Mouse (Mus musculus) layer of hippocampus, postnatal 14 days (tissue): Measurements from ENCODE around the gene Mrps21. TPM values are rescaled to one million over a fixed set of nuclear protein-coding genes. Genes with fewer than 3 reads are reported as not detected.

ENCODE experiments used
- DNase-seq, 2 experiments: peaks; one replicate each; pipeline ENCODE4 v3.0.0; 2021 to 2022; ENCODE audit warnings: low spot score in 2 of 2, mixed read lengths in 1 of 2
- total RNA-seq, 2 experiments: library from RNA; stranded (reverse); gene quantifications; 2 replicates each; pipeline ENCODE4 v1.2.3; 2021

Gene Mrps21
- total RNA-seq, 2 experiments from 2014 or later: 134 to 162 TPM

DNA sequence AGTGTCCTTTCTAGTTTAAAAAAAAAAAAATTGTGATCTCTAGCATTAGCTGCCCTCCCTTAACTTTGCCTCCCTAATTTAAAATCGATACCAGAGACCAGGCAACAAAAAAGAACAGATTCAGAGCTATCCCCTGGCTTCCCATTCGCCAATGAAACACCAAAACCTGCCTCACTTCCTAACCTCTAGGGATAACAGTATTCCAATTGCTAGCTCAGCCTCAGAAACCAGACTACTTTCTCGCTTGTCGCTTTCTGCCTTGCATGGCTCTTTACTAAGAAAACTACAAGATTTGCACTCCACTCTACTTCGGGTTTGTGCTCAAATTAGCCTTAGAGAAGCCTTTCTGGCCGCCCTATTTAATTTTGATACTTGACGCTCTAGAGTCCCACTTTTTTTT, 15.2 kb downstream of the Mrps21 start:
- DNase-seq: no peak

DNA sequence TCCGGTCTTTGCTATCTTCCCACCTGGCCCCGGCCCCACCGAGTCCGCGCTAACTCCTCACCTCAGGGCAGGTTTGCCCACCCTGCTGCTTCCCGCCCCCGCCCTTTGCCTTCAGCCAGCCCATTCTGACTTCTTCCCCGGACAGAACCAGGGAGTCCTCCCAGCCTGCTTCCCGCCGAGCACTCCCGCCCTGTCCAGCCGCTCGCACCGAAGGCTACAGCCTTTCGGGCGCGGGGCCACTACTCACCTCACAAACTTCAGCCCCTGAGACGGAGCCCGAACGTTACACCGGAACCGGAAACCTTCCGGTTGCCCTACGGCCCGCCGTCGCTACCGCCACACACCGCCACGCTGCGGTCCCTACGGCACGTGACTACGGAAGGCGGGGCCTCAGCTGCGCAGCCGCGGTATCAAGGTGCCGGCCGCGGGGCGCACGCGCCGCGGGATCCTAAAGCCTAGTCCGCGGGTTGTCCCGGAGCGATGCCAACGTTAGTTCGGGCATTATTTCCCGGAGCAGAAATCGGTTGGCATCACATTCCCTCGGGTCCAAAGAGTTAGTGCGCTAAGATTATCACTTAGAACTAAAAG, 15.7 kb downstream of the Mrps21 start, which contains the start of gene Prpf3:
Gene Prpf3 (minus strand): TSS at position 384 of the 588 bp plus-strand sequence.
- DNase-seq: peak; percentile 89 to 95

- DNase-seq: no peak
Measured at GRCm38 (mm10) chr3:95851317-95851716, 20.0 kb downstream of the Mrps21 start.

DNA sequence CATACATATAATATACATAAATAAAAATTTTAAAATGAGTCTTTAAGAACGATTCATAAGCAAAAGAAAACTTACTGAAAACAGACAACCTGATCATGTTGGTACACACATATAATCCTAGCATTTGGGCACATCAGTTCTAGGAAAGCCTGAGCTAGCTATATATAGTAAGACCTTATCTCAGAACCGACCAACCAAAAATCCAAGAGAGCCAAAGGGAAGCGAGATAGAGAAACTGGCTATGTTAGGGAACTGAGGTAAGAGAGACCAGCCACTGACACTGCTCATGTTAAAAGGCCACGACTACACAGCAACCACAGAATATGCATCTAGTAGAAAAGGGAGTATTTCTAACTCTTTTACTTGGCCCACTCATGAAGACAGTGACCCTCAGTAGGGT, 20.7 kb downstream of the Mrps21 start:
- no peak for DNase-seq

- DNase-seq: no peak
Measured at GRCm38 (mm10) chr3:95842503-95843214, 28.7 kb downstream of the Mrps21 start.

- DNase-seq: no peak
Measured at GRCm38 (mm10) chr3:95839250-95839649, 32.1 kb downstream of the Mrps21 start.

DNA sequence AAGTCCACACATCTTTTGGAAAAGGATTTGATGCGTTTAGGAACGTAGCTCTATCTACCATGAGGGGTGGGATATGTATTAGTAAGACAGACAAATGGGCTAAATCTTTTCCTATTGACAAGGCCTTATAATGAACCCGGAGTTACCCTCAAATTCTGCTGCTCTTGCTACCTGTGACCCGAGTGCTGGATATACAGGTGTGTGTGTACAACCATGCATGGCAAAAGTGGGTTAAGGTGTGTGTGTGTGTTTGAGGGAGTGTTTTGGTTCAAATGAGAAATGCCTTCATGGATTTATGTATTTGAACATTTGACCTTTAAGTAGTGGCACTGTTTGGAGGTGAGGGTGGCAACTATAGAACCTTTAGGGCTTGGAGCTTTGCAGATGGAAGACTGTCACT, 42.3 kb downstream of the Mrps21 start:
- no peak for DNase-seq

GRCm38 (mm10) chr3:95826275-95826674, 45.0 kb downstream of the Mrps21 start:
- no peak for DNase-seq

GRCm38 (mm10) chr3:95820046-95821010, 51.0 kb downstream of the Mrps21 start:
- DNase-seq: no peak

DNA sequence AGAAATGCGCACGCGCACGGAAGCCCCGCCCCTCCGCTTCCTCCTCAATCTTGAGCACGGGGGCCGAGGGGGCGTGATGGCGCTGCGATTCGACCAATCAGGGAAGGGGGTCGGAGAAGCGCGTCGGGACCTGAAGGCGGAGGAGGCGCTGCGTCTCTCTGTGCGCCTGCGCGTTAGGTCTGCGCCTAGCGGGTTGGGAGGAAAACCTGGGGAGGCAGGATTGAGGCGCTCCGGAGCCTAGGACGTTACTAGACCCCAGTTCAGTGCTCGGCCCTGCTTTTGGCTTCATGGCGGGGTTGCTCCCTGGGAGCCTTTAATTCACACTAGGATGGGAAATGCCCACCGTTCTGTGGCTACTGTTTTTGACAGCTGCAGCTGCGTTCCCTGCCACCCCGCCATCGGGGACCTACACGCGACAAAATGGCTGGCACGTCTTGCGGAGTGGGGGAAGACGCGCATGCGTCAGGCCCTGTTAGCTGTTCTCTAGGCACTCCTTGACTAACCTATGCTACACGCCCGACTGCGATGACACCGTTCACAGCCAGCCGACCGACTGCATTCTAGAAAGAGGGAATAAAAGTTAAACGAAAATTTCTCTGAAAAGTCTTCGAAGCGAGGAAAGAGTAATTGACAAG, 51.9 kb downstream of the Mrps21 start:
- DNase-seq: peak; percentile 97 to 100

DNA sequence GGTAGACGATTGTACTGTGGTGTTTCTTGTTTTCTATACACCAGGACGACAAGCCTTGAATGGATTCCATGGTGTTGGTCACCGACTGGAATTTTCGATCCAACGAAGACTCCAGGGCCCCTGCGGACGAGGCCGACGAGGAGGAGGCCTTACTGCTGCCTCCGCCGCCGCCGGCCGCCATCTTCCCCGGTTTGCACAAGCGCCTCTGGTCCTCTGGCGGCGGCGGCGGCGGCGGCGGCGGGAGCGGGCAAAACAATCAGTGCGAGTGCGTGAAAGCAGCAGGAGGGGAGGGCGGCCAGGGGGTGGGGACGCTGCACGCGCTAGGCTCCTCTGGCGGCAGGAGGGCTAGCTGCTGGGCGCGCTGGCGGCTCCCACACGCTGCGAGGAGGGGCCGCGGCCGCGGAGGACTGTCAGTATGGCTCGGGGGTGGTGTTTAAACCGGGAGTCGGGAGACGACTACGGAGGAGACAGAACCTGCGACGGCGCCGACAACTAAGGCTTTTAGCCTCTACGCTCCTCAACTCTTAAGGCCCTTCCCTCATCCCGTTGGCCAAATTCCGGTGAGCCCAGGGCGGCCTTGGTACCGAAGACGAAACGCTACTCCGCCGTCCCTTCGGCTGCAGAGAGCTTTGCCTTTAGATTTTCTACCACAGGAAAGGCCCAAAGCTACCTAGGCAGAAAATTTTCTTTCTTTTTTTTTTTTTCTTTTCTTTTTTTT, 52.6 kb downstream of the Mrps21 start, which contains the start of gene Rprd2:
Gene Rprd2 (minus strand): TSS at position 293 of the 718 bp plus-strand sequence.
- DNase-seq: peak; percentile 78 to 83

DNA sequence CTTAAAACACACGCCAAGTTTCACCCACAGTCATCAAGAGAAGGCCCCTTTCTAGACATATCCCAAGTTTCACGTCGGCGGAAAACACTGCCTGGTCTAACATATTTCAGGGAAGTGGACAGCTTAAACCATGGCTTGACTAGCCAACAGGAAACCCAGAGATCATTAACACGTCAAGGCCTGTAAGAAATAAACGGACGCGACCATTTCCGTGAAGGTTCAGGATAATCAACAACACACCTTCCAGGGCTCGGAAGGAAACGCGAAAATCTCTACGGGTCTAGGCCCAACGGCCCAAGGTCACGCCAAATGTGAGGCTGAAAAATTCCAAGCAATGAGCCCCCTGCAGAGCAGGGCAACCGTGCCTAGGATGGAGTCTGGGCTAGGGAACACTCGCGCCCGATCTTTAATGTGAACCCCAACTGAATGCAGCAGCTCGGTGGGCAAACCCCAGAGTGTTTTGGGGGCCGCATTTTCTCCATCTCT, 53.2 kb downstream of the Mrps21 start:
- DNase-seq: no peak

GRCm38 (mm10) chr3:95816681-95817080, 54.6 kb downstream of the Mrps21 start:
- no peak for DNase-seq

Other genes with a start within 250 kb of the Mrps21 start
- 100 to 1,000 TPM; 288 to 297 TPM for gene Ensa, start 246.5 kb downstream of the Mrps21 start, total RNA-seq
- 10 to 100 TPM; 64.6 to 65.1 TPM for gene Mcl1, start 212.7 kb downstream of the Mrps21 start, total RNA-seq
- 1 to 10 TPM; 3.0 to 4.1 TPM for gene Adamtsl4, start 183.6 kb downstream of the Mrps21 start, total RNA-seq
- gene Ecm1, start 131.9 kb downstream of the Mrps21 start, total RNA-seq: 10 to 100 TPM; 12.2 to 13.7 TPM
- 10 to 100 TPM; 39.9 to 40.0 TPM for gene Tars2, start 111.3 kb downstream of the Mrps21 start, total RNA-seq
- 10 to 100 TPM; 60.4 to 63.5 TPM for gene Rprd2, start 52.7 kb downstream of the Mrps21 start, total RNA-seq
- gene Prpf3, start 15.6 kb downstream of the Mrps21 start, total RNA-seq: 10 to 100 TPM; 28.8 to 30.7 TPM
- gene Ciart, start 10.7 kb upstream of the Mrps21 start, total RNA-seq: 10 to 100 TPM; 10.1 to 10.9 TPM
- 1 to 10 TPM; 6.4 to 9.6 TPM for gene BC028528, start 20.5 kb upstream of the Mrps21 start, total RNA-seq
- gene Aph1a, start 22.4 kb upstream of the Mrps21 start, total RNA-seq: 10 to 100 TPM; 76.1 to 83.5 TPM
- 10 to 100 TPM in 1 of 2 experiments, 1 to 10 TPM in 1; 6.8 to 11.9 TPM for gene Car14, start 33.2 kb upstream of the Mrps21 start, total RNA-seq
- gene Anp32e, start 57.7 kb upstream of the Mrps21 start, total RNA-seq: 100 to 1,000 TPM; 101 TPM
- 10 to 100 TPM; 43.7 to 44.5 TPM for gene Plekho1, start 124.5 kb upstream of the Mrps21 start, total RNA-seq
- gene Vps45, start 186.9 kb upstream of the Mrps21 start, total RNA-seq: 10 to 100 TPM; 41.1 to 47.8 TPM
- gene Otud7b, start 233.0 kb upstream of the Mrps21 start, total RNA-seq: 10 to 100 TPM; 27.4 to 31.0 TPM